Mouse (Mus musculus): ENCODE measurements around the gene Abhd6.

Abhd6 gene

GRCm38 (mm10) chr14:8002432-8003092, at the start of gene Abhd6:
Abhd6 (plus strand) TSS chr14:8002902.
- in situ Hi-C loops (cut with MseI, MboI): no loop called here

GRCm38 (mm10) chr14:7954071-7954471, 48.6 kb upstream of the Abhd6 start:
- in situ Hi-C loops (cut with MseI, MboI): no loop called here

GRCm38 (mm10) chr14:7956427-7956826, 46.3 kb upstream of the Abhd6 start:
- in situ Hi-C loops (cut with MseI, MboI): no loop called here

GRCm38 (mm10) chr14:7957049-7957448, 45.7 kb upstream of the Abhd6 start, which contains the start of gene Gm45521:
Gm45521 (plus strand) TSS chr14:7957288.
- in situ Hi-C loops (cut with MseI, MboI): no loop called here

GRCm38 (mm10) chr14:7960616-7961015, 42.1 kb upstream of the Abhd6 start:
- in situ Hi-C loops (cut with MseI, MboI): loop anchor here (5.0 to 10.0 kb wide), 3 partner anchors 37 to 204 kb away; no protein-coding TSS in a partner anchor

GRCm38 (mm10) chr14:7961714-7962113, 41.0 kb upstream of the Abhd6 start:
- in situ Hi-C loops (cut with MseI, MboI): loop anchor here (5.0 to 10.0 kb wide), 3 partner anchors 36 to 203 kb away; no protein-coding TSS in a partner anchor

GRCm38 (mm10) chr14:7962626-7963025, 40.1 kb upstream of the Abhd6 start:
- in situ Hi-C loops (cut with MseI, MboI): loop anchor here (5.0 to 10.0 kb wide), 3 partner anchors 35 to 202 kb away; no protein-coding TSS in a partner anchor

- in situ Hi-C loops (cut with MseI, MboI): loop anchor here (5.0 to 10.0 kb wide), 3 partner anchors 34 to 202 kb away; no protein-coding TSS in a partner anchor
These were observed 39.5 kb upstream of the Abhd6 start for GRCm38 (mm10) chr14:7963160-7963559.

GRCm38 (mm10) chr14:7964219-7964889, 38.3 kb upstream of the Abhd6 start:
- in situ Hi-C loops (cut with MseI, MboI): loop anchor here (5.0 to 10.0 kb wide), 3 partner anchors 33 to 200 kb away; no protein-coding TSS in a partner anchor

- in situ Hi-C loops (cut with MseI, MboI): no loop called here
These were observed 30.7 kb upstream of the Abhd6 start for GRCm38 (mm10) chr14:7971889-7972493.

GRCm38 (mm10) chr14:7974643-7975042, 28.1 kb upstream of the Abhd6 start:
- in situ Hi-C loops (cut with MseI, MboI): no loop called here

GRCm38 (mm10) chr14:7975177-7975576, 27.5 kb upstream of the Abhd6 start:
- in situ Hi-C loops (cut with MseI, MboI): no loop called here

GRCm38 (mm10) chr14:7977471-7977870, 25.2 kb upstream of the Abhd6 start:
- in situ Hi-C loops (cut with MseI, MboI): no loop called here

- in situ Hi-C loops (cut with MseI, MboI): no loop called here
These were observed 24.5 kb upstream of the Abhd6 start for GRCm38 (mm10) chr14:7978183-7978582.

GRCm38 (mm10) chr14:7981226-7981625, 21.5 kb upstream of the Abhd6 start:
- in situ Hi-C loops (cut with MseI, MboI): no loop called here

GRCm38 (mm10) chr14:7986913-7987312, 15.8 kb upstream of the Abhd6 start:
- in situ Hi-C loops (cut with MseI, MboI): no loop called here

- in situ Hi-C loops (cut with MseI, MboI): no loop called here
These were observed 13.3 kb upstream of the Abhd6 start for GRCm38 (mm10) chr14:7989371-7989770.

GRCm38 (mm10) chr14:7989961-7990360, 12.7 kb upstream of the Abhd6 start:
- in situ Hi-C loops (cut with MseI, MboI): no loop called here

GRCm38 (mm10) chr14:7991108-7991776, 11.5 kb upstream of the Abhd6 start:
- in situ Hi-C loops (cut with MseI, MboI): no loop called here

GRCm38 (mm10) chr14:7992158-7992557, 10.5 kb upstream of the Abhd6 start:
- in situ Hi-C loops (cut with MseI, MboI): no loop called here

GRCm38 (mm10) chr14:7994271-7994767, 8.4 kb upstream of the Abhd6 start, which contains the start of gene Dnase1l3:
Dnase1l3 (minus strand) TSS chr14:7994573.
- in situ Hi-C loops (cut with MseI, MboI): no loop called here

Measured in mouse trophoblast stem cell (cell line).